Mouse (Mus musculus): ENCODE measurements at regions not wholly inside any gene's neighbourhood (a gene's known extent, or its start where the extent isn't known, plus 50 kb on each side); places are given as distances from the start of the nearest gene placed in this dataset.

DNA sequence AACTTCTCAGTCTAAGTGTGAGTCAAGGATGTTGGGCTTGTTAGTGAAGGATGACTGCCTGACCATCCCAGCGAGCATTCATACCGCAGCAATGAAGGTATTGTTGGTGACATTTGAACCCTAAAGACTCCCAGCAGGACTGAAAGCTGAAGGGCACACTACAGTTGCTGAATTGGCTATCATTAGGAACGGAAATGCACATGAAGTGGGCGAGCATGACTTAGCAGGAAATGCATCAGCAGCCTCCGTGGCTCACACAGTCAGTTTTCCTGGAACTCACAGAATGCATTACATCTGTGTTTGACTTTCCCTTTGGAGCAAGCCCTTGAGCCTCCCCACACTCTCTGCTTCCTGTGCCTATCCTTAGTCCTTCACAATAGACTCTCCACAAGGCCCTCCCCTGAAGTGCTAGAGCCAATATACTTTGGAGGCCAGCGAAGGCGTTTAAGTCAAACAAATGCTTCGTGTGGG is 63.9 kb downstream of the Tmco5 start:
- peak; percentile 6 for DNase-seq (ENCODE audit: low read depth)

DNA sequence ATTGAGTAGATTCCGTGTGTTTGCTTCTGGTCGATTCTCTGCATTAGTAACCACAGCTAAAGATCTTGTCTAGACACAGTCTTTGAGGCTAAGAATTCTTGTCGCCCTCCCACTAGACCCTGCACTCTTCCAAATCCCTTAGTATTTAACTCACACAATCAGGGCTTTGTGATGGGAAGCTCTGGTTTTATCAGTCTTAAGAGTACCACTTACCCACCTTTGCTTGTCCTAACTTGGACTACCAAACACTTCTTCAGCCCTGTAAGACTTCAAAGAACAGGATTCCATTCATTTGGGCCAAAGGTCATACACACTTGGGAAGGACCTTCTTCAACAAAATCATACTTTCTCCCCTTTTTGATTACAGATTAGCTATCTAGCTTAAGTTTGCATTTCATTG is 70.0 kb downstream of the Tmco5 start:
- no peak for DNase-seq (ENCODE audit: low read depth)

- no peak for DNase-seq (ENCODE audit: low read depth)
Measured at GRCm38 (mm10) chr2:116949741-116950140, 71.2 kb downstream of the Tmco5 start.

DNA sequence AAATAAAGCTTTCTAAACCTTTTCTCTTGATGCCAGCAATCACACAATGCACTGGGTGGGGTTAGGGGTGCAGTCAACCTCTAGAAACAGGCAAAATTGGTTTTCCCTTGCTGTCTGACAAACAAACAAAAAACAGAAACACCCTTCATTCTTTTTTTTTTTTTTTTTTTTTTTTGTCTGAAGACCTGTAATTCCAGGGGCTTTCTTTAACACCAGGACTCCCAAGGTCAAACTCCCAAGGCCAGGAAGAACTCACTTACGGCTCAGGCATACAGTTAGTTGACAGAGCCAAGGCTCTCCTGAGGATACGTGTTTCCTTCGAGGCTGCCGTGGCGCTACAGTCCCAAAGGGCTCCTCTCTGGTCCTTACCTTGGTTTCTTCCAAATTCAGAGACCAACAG is 71.7 kb downstream of the Tmco5 start:
- no peak for DNase-seq (ENCODE audit: low read depth)

- DNase-seq (ENCODE audit: low read depth) = no peak
Measured at GRCm38 (mm10) chr2:116951481-116951880, 73.0 kb downstream of the Tmco5 start.

DNA sequence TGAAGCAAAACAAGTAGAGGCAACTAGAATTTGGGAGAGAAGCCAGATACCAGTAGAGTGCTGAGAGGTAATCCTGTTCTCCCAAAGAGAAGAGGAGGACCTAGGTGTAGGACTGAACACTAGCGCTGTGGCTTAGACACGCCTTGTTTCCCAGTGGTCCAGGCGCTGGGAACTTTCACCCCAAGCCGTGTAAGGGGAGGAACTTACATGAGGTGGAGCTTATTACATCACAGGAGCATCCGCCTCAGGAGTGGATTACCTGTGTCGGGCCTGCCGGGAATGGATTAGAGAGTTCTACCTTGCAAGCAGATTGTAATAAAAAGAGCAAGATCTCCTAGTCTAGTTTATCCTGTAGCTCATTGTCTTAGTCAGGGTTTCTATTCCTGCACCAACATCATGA is 75.8 kb downstream of the Tmco5 start:
- no peak for DNase-seq (ENCODE audit: low read depth)

DNA sequence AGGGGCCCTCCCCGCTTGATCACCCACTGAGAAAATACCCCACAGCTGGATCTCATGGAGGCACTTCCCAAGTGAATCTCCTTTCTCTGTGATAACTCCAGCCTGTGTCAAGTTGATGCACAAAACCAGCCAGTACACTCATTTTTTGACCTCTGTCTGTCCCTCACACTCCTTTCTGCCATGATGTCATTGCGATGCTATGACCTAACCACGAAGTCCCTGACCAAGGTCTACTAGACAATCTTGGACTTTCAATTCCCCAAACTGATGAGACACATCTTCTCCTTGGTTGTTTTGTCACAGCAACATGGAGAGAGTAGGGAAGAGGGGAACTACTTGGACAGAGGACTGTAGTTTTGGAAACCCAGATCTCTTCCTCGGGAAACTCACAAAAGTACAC is 76.4 kb downstream of the Tmco5 start:
- DNase-seq (ENCODE audit: low read depth) = no peak

DNA sequence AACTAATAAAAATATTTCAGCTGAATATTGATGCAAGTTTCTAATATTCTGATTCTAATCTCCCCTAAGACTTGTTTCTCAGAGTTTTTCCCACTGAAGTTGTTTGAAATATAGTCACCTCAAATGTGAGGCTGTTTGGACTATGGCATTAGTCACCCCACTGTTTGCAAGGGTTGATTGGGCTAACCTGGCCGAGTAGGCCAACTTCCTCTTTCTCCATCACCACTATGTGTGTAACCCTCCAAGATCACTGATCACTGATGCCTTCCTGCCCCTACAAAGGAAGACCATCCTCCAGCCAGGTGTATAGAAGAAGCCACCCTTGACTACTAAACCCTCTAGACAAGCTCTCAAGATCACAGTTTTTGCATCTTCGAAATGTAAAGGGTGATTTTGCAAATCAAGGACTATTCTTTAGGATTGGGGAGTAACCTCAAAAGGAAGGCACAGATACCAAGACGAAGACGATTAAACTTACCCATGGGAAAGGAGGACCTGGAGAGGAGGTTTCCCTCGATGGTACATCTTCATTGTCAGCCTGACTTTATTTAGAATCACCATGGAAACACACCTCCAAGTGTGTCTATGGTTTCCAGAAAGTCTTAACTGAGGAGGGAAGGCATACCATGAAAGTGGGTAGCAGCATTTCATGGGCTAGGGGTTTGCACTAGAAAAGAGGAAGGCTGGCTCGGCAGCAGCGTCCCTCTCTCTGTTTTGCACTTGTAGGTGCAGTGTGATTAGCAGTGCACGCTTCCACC is 84.8 kb downstream of the Tmco5 start:
- DNase-seq (ENCODE audit: low read depth) = no peak

GRCm38 (mm10) chr2:116966266-116966665 is 87.8 kb downstream of the Tmco5 start:
- DNase-seq (ENCODE audit: low read depth) = no peak

DNA sequence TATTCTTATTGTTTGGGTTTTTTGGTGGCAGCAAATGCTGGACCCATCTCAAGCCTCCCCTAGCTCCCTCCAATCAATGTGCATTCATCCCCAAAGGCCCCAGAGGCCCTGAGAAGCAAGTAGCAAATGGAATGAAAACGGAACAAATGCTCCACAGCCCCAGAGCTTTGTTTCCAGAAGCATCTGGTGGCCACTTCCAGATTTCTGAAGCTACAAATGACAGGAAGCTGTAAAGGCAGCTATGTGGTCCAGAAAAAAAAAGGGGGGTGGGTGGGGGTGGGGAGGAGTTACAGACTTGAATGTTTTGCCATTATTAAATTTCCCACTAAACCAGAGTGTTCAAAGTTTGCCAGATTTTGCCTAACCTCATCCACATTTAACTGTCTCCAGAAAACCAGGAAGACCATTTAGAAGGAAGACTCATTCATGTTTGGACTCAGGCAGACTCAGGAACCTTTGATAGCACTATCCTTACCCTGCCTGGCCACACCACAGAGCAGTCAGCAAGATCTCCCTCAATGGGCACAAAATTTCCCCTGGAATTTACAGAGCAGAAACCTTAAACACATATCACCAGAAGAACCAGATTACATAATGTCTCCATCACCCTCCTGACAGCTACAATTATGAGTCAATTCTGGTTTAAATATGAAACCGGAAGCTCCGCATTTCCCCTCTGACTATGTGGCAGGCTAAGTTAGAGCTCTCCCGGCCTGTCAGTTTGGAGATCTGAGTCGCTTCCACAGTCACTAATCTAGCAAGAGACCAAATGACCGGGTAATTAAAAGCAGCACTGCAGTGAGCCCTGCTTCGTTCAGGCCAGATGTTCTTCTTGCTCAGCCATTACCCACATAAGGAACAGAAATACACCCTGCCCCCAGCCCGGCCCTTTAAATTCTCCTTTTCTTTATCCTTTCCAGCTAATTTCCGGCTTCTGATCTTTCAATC is 93.4 kb downstream of the Tmco5 start:
- peak; percentile 89 for DNase-seq (ENCODE audit: low read depth)

GRCm38 (mm10) chr2:116972614-116972985 is 94.1 kb downstream of the Tmco5 start:
- no peak for DNase-seq (ENCODE audit: low read depth)

GRCm38 (mm10) chr2:116973441-116973840 is 95.0 kb downstream of the Tmco5 start:
- no peak for DNase-seq (ENCODE audit: low read depth)

DNA sequence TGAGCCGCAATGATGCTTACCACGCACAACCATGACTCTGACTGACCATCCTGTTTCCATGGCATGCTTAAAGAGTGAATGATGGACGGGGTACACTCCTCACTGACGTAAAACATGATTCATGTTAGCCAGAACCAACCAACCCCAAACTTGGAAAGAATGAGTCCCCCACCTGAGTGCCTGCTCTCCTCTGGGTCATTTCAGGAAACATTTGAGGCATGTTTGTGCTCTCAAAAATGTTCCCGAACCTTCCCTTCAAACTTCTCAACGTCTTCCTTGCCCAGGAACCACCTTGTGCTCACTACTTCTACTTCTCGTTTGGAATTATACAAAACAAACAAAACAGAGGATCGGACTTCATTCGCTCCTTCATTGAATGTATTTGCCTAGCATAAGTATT is 95.7 kb downstream of the Tmco5 start:
- no peak for DNase-seq (ENCODE audit: low read depth)

GRCm38 (mm10) chr2:116974569-116975060 is 96.1 kb downstream of the Tmco5 start:
- no peak for DNase-seq (ENCODE audit: low read depth)

- peak; percentile 68 for DNase-seq (ENCODE audit: low read depth)
Measured at GRCm38 (mm10) chr2:116975091-116975600, 96.7 kb downstream of the Tmco5 start.

- DNase-seq (ENCODE audit: low read depth) = peak; percentile 66
Measured at GRCm38 (mm10) chr2:116975601-116976431, 97.3 kb downstream of the Tmco5 start.

GRCm38 (mm10) chr2:116976432-116976750 is 97.9 kb downstream of the Tmco5 start:
- DNase-seq (ENCODE audit: low read depth) = no peak

- DNase-seq (ENCODE audit: low read depth) = no peak
Measured at GRCm38 (mm10) chr2:116976951-116977503, 98.5 kb downstream of the Tmco5 start.

- DNase-seq (ENCODE audit: low read depth) = peak; percentile 14
Measured at GRCm38 (mm10) chr2:116977771-116978600, 99.5 kb downstream of the Tmco5 start.

DNA sequence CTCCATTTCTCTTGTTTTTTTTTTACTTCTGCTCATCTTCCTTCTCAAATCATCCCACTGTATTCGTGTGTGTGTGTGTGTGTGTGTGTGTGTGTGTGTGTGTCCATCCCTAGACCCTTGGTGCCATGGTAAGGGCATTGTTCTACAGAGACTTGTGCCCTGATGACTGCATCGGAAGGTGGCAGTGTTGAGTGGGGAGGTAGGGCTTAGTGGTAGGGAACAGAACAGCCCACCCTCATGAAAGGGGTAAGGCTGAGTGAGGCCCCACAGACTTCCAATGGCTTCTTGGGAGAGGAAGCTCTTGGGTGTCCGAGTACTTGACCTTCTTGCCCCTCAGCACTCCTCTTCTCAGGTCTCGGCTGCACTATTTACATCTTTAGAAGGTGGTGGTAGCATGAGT is 100.3 kb downstream of the Tmco5 start:
- no peak for DNase-seq (ENCODE audit: low read depth)
